Mouse (Mus musculus): Measurements from ENCODE around the gene Snd1. TPM values are rescaled to one million over a fixed set of nuclear protein-coding genes. Genes with fewer than 3 reads are reported as not detected.

Snd1 gene
- total RNA-seq, 1 experiment, result 343 TPM

- no peaks in the 10 kb centered on the region for H3K4me1 ChIP-seq (ENCODE audit: control insufficient read depth in 2 of 2, insufficient read depth in 2 of 2, low read length in 2 of 2, poor library complexity in 1 of 2)
- no peak overlapping the region for H3K27ac ChIP-seq (ENCODE audit: insufficient read depth, low read depth, low read length, poor library complexity, severe bottlenecking)
- DNase-seq (ENCODE audit: low read depth, low spot score), result no peak
- H3K4me3 ChIP-seq (ENCODE audit: insufficient read depth in 1 of 2, low read depth in 1 of 2, low read length in 2 of 2, poor library complexity in 1 of 2, severe bottlenecking in 1 of 2), result no peak overlapping the region
- in situ Hi-C loops (cut with MboI; ENCODE audit: low sequenced_read_pairs in 2 of 2, unreplicated experiment in 2 of 2), result no loop called here
- H3K36me3 ChIP-seq (ENCODE audit: control insufficient read depth, insufficient read depth, low read length, poor library complexity, severe bottlenecking), result peaks cover 16% of the 10 kb centered on the region
- no peak overlapping the region for H3K9ac ChIP-seq (ENCODE audit: insufficient read depth, low read depth, low read length, poor library complexity, severe bottlenecking)
- no peaks in the 10 kb centered on the region for H3K9me3 ChIP-seq (ENCODE audit: control insufficient read depth, insufficient read depth, low read depth, low read length)
- no peak for TF ChIP-seq ZC3H11A (IDR thresholded peaks at IDR 0.05; ENCODE audit: borderline replicate concordance, low read depth, low read length)
- no peak for TF ChIP-seq MAFK (IDR thresholded peaks at IDR 0.05; ENCODE audit: insufficient read depth, low read depth, low read length)
- TF ChIP-seq CHD2 (IDR thresholded peaks at IDR 0.05; ENCODE audit: low read depth, low read length), result no peak
These were observed 16.3 kb downstream of the Snd1 start for GRCm38 (mm10) chr6:28491198-28491597.

GRCm38 (mm10) chr6:28497837-28498236 is 22.9 kb downstream of the Snd1 start:
- H3K9ac ChIP-seq (ENCODE audit: insufficient read depth, low read depth, low read length, poor library complexity, severe bottlenecking), result no peak overlapping the region
- no peaks in the 10 kb centered on the region for H3K9me3 ChIP-seq (ENCODE audit: control insufficient read depth, insufficient read depth, low read depth, low read length)
- H3K27ac ChIP-seq (ENCODE audit: insufficient read depth, low read depth, low read length, poor library complexity, severe bottlenecking), result no peak overlapping the region
- no peak for TF ChIP-seq MAFK (IDR thresholded peaks at IDR 0.05; ENCODE audit: insufficient read depth, low read depth, low read length)
- no peak for TF ChIP-seq ZNF384 (IDR thresholded peaks at IDR 0.05; ENCODE audit: low read depth, low read length)
- no peak for TF ChIP-seq CHD2 (IDR thresholded peaks at IDR 0.05; ENCODE audit: low read depth, low read length)
- DNase-seq (ENCODE audit: low read depth, low spot score), result no peak
- H3K4me3 ChIP-seq (ENCODE audit: insufficient read depth in 1 of 2, low read depth in 1 of 2, low read length in 2 of 2, poor library complexity in 1 of 2, severe bottlenecking in 1 of 2), result no peak overlapping the region
- H3K36me3 ChIP-seq (ENCODE audit: control insufficient read depth, insufficient read depth, low read length, poor library complexity, severe bottlenecking), result peaks cover 2% of the 10 kb centered on the region
- in situ Hi-C loops (cut with MboI; ENCODE audit: low sequenced_read_pairs in 2 of 2, unreplicated experiment in 2 of 2), result no loop called here
- H3K4me1 ChIP-seq (ENCODE audit: control insufficient read depth in 2 of 2, insufficient read depth in 2 of 2, low read length in 2 of 2, poor library complexity in 1 of 2), result peaks cover 0 to 2% of the 10 kb centered on the region in 2 experiments; a peak in 1 of 4 replicates

- no peaks in the 10 kb centered on the region for H3K9me3 ChIP-seq (ENCODE audit: control insufficient read depth, insufficient read depth, low read depth, low read length)
- TF ChIP-seq CHD2 (IDR thresholded peaks at IDR 0.05; ENCODE audit: low read depth, low read length), result no peak
- TF ChIP-seq ZC3H11A (IDR thresholded peaks at IDR 0.05; ENCODE audit: borderline replicate concordance, low read depth, low read length), result no peak
- TF ChIP-seq MAFK (IDR thresholded peaks at IDR 0.05; ENCODE audit: insufficient read depth, low read depth, low read length), result no peak
- no peak for TF ChIP-seq ZNF384 (IDR thresholded peaks at IDR 0.05; ENCODE audit: low read depth, low read length)
- TF ChIP-seq HCFC1 (IDR thresholded peaks at IDR 0.05; ENCODE audit: borderline replicate concordance, insufficient read depth, low read length), result no peak
- peaks cover 0 to 2% of the 10 kb centered on the region in 2 experiments; a peak in 1 of 4 replicates for H3K4me1 ChIP-seq (ENCODE audit: control insufficient read depth in 2 of 2, insufficient read depth in 2 of 2, low read length in 2 of 2, poor library complexity in 1 of 2)
- H3K36me3 ChIP-seq (ENCODE audit: control insufficient read depth, insufficient read depth, low read length, poor library complexity, severe bottlenecking), result peaks cover 4% of the 10 kb centered on the region; the same call in 1 of the 2 replicates
- H3K27ac ChIP-seq (ENCODE audit: insufficient read depth, low read depth, low read length, poor library complexity, severe bottlenecking), result no peak overlapping the region
- H3K4me3 ChIP-seq (ENCODE audit: insufficient read depth in 1 of 2, low read depth in 1 of 2, low read length in 2 of 2, poor library complexity in 1 of 2, severe bottlenecking in 1 of 2), result no peak overlapping the region
- DNase-seq (ENCODE audit: low read depth, low spot score), result no peak
- in situ Hi-C loops (cut with MboI; ENCODE audit: low sequenced_read_pairs in 2 of 2, unreplicated experiment in 2 of 2), result no loop called here
- no peak overlapping the region for H3K9ac ChIP-seq (ENCODE audit: insufficient read depth, low read depth, low read length, poor library complexity, severe bottlenecking)
These were observed 27.6 kb downstream of the Snd1 start for GRCm38 (mm10) chr6:28502576-28502975.

GRCm38 (mm10) chr6:28503148-28503547 is 28.2 kb downstream of the Snd1 start:
- Histone ChIP-seq H3K4me1 (ENCODE audit: control insufficient read depth in 2 of 2, insufficient read depth in 2 of 2, low read length in 2 of 2, poor library complexity in 1 of 2) (no peaks in the 10 kb centered on the region), H3K27ac (ENCODE audit: insufficient read depth, low read depth, low read length, poor library complexity, severe bottlenecking) (no peak overlapping the region), H3K36me3 (ENCODE audit: control insufficient read depth, insufficient read depth, low read length, poor library complexity, severe bottlenecking) (peaks cover 2% of the 10 kb centered on the region; the same call in 1 of the 2 replicates), H3K4me3 (ENCODE audit: insufficient read depth in 1 of 2, low read depth in 1 of 2, low read length in 2 of 2, poor library complexity in 1 of 2, severe bottlenecking in 1 of 2) (no peak overlapping the region), H3K9me3 (ENCODE audit: control insufficient read depth, insufficient read depth, low read depth, low read length) (no peaks in the 10 kb centered on the region), H3K9ac (ENCODE audit: insufficient read depth, low read depth, low read length, poor library complexity, severe bottlenecking) (no peak overlapping the region)
- in situ Hi-C loops (cut with MboI; ENCODE audit: low sequenced_read_pairs in 2 of 2, unreplicated experiment in 2 of 2), result no loop called here
- TF ChIP-seq CHD2 (IDR thresholded peaks at IDR 0.05; ENCODE audit: low read depth, low read length) (no peak), ZNF384 (IDR thresholded peaks at IDR 0.05; ENCODE audit: low read depth, low read length) (no peak), MAFK (IDR thresholded peaks at IDR 0.05; ENCODE audit: insufficient read depth, low read depth, low read length) (no peak), ZC3H11A (IDR thresholded peaks at IDR 0.05; ENCODE audit: borderline replicate concordance, low read depth, low read length) (no peak), HCFC1 (IDR thresholded peaks at IDR 0.05; ENCODE audit: borderline replicate concordance, insufficient read depth, low read length) (no peak)
- no peak for DNase-seq (ENCODE audit: low read depth, low spot score)

GRCm38 (mm10) chr6:28504611-28505010 is 29.7 kb downstream of the Snd1 start:
- DNase-seq (ENCODE audit: low read depth, low spot score), result no peak

More at GRCm38 (mm10) chr6:28504611-28505010, 29.7 kb downstream of the Snd1 start:
- Histone ChIP-seq H3K4me1 (ENCODE audit: control insufficient read depth in 2 of 2, insufficient read depth in 2 of 2, low read length in 2 of 2, poor library complexity in 1 of 2) (no peaks in the 10 kb centered on the region), H3K36me3 (ENCODE audit: control insufficient read depth, insufficient read depth, low read length, poor library complexity, severe bottlenecking) (peaks cover 2% of the 10 kb centered on the region; the same call in 1 of the 2 replicates), H3K27ac (ENCODE audit: insufficient read depth, low read depth, low read length, poor library complexity, severe bottlenecking) (no peak overlapping the region), H3K9me3 (ENCODE audit: control insufficient read depth, insufficient read depth, low read depth, low read length) (no peaks in the 10 kb centered on the region), H3K9ac (ENCODE audit: insufficient read depth, low read depth, low read length, poor library complexity, severe bottlenecking) (no peak overlapping the region), H3K4me3 (ENCODE audit: insufficient read depth in 1 of 2, low read depth in 1 of 2, low read length in 2 of 2, poor library complexity in 1 of 2, severe bottlenecking in 1 of 2) (no peak overlapping the region)
- in situ Hi-C loops (cut with MboI; ENCODE audit: low sequenced_read_pairs in 2 of 2, unreplicated experiment in 2 of 2), result no loop called here
- TF ChIP-seq ZC3H11A (IDR thresholded peaks at IDR 0.05; ENCODE audit: borderline replicate concordance, low read depth, low read length) (no peak), CHD2 (IDR thresholded peaks at IDR 0.05; ENCODE audit: low read depth, low read length) (no peak), MAFK (IDR thresholded peaks at IDR 0.05; ENCODE audit: insufficient read depth, low read depth, low read length) (no peak), ZNF384 (IDR thresholded peaks at IDR 0.05; ENCODE audit: low read depth, low read length) (no peak), HCFC1 (IDR thresholded peaks at IDR 0.05; ENCODE audit: borderline replicate concordance, insufficient read depth, low read length) (no peak)
